Mouse (Mus musculus) cerebellum, postnatal 36 days (tissue): Measurements from ENCODE around the gene Hacd2.

Experiments used
- DNase-seq, 2 experiments: peaks; one replicate each; pipeline ENCODE4 v3.0.0; 2021 to 2022; ENCODE audit warnings: mixed read lengths in 2 of 2

Gene Hacd2

GRCm38 (mm10) chr16:35056306-35056705, 34.1 kb downstream of the Hacd2 start:
- DNase-seq = peak in 1 of 2 experiments; percentile 26

- DNase-seq = no peak
Measured at GRCm38 (mm10) chr16:35056786-35057185, 34.6 kb downstream of the Hacd2 start.

DNA sequence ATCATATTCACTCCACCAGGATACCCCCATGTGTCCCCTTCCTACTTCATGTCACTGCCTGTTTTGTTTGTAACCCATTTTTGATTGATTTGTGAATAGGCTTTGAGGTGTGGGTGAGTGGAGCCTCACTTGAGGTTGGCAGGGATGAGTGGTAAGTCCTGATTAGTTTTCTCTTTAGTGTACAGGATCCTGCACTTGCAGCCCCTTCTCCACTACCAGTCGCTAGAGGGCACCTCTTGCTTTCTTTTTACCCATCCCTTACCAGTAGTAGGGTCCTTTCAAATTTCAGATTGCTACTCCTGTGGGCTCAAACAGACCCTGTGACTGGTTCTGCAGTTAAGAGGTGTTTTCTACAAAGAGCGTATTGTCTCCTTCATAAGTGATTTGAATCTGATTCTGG, 38.8 kb downstream of the Hacd2 start:
- no peak for DNase-seq

DNA sequence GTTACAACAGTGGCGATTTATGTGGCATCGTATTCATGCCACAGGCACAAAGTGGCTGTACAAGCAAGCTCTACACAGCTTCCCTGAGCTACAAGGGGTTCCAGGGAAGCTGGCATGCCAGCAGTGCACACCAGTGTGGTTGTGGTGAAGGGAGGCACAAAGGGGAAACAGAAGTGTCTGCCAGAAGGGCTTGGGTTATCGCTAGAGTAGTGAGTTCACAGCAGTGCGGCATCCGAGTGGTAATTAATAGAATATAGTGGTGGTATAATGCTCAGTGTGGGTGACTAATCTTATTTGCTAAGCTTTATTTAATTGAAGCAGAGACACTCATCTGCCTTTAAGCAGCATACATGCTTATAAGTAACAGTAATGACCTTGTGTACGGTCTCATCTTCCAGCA, 43.5 kb downstream of the Hacd2 start:
- no peak for DNase-seq

GRCm38 (mm10) chr16:35067095-35067494, 44.9 kb downstream of the Hacd2 start:
- no peak for DNase-seq

DNA sequence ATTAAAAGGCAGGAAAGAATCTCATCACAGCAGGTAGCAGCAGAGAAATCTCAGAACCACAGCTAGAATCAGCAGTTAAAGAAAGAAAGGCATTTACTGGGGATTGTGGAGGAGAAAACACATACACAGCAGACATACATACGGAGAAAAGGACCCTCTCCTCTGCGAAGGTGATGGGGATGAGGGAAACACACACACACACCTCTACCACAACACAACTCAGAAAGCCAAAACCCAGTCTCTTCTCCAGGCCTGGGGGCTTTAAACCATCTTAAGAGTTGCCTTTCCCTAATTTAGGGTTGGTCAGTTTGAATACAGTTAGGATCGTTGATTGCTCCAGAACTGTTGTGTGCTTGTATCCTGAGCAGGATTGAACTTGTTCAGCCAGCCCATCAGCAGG, 45.4 kb downstream of the Hacd2 start:
- DNase-seq = no peak

DNA sequence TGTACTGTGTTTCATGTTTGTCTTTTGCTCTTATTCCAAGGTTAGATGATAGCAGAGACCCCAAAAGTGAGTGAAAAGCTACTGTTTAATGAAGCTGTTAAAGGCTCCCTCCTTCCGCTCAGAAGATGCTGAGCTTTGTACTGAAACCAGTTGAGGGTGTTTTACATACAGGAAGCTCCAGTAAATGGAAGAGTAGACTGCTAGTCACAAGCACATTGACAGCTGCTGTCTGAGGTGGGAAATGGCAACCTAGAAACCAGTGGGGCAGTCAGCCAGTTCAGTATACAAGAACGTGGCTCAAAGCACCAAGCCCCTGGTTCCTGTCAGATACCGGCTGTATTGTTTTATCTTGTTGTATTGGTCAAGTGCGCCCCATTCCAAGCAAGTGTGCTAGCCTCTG, 46.7 kb downstream of the Hacd2 start:
- no peak for DNase-seq

DNA sequence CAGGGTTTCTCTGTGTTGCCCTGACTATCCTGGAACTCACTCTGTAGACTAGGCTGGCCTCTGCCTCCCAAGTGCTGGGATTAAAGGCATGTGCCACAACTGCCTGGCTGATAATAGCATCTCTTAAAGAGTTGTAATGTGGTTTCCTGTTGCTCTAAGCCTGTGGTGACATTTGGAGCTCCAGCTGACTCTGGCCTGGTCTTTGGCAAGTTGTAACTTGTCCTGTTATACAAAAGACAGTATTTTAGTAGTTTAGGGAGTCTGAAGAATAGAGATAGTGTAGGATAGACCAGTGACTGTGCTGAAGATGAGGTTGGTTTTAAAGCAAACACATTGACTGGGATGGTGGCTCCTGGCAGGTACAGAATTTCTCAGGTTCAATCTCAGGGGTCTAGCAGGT, 52.2 kb downstream of the Hacd2 start:
- no peak for DNase-seq

DNA sequence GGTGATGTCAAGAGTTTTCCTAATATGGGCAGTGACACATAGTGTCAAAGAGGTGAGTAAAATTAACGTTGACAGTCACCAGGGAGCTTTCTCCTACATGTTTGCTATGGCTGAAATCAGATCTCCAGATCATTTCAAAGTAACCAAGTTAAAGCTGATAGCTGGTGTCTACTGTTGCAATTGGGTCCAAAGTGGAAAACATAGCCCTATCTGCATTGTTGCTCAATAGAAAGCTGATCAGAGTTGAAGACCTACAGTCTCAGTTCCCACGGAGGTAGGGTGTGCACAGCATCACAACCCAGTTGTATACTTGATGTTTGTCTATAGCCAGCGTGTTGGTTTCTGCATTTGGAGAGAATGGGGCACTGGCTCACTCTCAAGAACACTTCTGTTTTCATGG, 53.4 kb downstream of the Hacd2 start:
- no peak for DNase-seq

GRCm38 (mm10) chr16:35093500-35093899, 71.3 kb downstream of the Hacd2 start:
- no peak for DNase-seq

DNA sequence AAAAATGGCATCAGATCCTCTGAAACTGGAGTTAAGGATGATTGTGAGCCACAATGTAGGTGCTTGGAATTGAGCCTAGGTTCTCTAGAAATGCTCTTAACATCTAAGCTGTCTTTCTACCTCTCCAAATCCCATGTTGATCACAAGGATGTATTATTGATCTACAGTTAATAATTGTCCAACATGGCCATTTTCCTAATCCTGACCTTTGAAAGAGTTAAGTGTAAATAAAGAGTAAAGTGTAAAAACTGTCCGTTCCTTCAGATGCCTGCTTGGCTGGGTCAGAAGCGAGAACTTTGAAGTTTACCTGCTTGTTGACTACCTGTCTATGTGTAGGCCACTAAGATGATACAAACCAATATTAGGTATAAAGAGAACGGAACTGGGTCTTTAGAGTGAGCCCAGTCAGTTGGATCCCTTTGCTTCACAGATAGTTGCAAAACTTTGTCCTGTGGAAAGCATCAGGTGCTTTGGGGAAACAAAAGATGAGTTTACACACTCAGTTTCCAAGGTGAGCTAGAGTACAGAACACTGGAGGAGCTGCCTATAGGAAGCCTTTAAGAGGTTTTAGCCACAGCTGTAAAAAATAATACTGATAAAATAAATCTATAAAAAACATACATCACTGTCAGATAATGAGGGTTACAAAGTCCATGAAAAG, 75.8 kb downstream of the Hacd2 start:
- DNase-seq = no peak

- DNase-seq = no peak
Measured at GRCm38 (mm10) chr16:35101751-35102420, 79.7 kb downstream of the Hacd2 start.

DNA sequence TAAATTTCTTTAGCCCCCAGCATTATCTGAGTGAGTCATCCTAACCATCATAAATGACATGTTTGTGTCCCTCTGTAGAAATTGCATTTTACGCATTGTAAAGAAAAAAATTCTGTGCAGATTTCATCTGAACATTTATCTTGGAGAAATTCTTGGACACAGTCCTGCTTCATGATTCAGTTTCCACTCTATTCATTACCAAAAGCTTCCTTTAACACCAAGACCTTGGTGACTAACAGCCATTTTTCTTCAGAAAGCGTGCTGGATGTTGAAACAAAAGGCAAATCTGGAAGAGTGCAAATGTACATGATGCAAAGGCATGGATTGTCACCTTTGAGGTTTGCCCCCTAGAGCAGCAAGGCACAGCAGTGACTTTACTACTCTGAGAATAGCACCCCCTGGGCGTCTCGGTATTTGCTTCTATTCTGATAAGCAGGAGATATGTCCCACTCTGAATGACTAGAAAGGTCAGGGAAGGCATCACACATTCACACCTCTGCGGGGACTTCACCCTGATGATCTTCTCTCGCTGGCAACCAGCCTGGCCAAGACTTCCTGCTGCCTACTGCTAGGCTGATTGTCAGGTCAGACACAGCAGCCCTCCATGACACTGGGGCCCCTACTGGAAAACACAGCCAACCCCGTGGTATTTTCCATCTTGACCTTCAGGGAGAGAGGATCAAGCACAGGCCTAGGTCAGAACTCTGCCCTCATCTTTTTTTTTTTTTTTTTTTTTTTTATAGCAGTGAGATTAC, 80.8 kb downstream of the Hacd2 start:
- DNase-seq = peak in 1 of 2 experiments; percentile 15

DNA sequence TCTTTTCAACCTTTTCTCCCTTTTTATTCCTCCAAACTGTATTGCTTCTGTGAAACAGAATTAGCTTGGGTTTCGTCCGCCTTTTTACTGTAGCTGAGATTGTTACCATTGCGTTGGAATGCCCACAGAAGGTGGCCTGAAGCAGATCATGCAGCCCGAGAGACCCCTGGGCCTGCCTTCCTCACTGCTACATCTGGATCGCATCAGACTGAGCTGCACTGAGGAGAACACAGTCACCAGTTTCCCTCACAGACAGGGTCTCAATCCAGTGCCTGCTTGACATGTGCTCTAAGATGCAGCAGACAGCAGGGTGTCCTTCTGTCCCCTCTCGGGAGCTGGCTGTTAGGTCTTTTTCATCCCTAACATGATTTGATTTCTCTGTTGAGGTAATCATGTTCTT, 85.8 kb downstream of the Hacd2 start:
- no peak for DNase-seq

DNA sequence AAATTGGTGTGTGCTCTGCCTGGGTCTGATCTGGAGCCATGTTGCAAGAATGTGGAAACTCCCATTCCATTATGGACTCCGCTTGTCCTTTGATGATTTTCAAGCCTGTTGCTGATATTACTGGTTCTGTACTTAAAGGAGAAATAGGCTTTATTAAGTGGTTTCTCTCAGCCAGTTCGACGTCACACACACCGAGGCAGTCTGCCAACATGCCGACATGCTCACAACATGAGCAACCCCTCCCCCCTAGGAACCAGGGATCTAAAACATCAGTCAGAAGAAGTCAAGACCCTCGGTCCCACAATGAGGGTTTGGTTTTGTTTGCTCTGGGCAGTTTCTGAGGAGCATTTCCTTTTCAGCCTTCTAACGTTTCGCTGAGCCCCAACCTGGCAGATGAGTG, 86.9 kb downstream of the Hacd2 start:
- no peak for DNase-seq

- no peak for DNase-seq
Measured at GRCm38 (mm10) chr16:35109656-35110291, 87.5 kb downstream of the Hacd2 start.

GRCm38 (mm10) chr16:35110410-35111142, 88.3 kb downstream of the Hacd2 start:
- peak; percentile 84 to 87 for DNase-seq

- peak; percentile 29 to 34 for DNase-seq
Measured at GRCm38 (mm10) chr16:35111143-35111620, 89.0 kb downstream of the Hacd2 start.

- DNase-seq = no peak
Measured at GRCm38 (mm10) chr16:35113496-35113895, 91.3 kb downstream of the Hacd2 start.

GRCm38 (mm10) chr16:35116328-35116956, 94.2 kb downstream of the Hacd2 start:
- no peak for DNase-seq

DNA sequence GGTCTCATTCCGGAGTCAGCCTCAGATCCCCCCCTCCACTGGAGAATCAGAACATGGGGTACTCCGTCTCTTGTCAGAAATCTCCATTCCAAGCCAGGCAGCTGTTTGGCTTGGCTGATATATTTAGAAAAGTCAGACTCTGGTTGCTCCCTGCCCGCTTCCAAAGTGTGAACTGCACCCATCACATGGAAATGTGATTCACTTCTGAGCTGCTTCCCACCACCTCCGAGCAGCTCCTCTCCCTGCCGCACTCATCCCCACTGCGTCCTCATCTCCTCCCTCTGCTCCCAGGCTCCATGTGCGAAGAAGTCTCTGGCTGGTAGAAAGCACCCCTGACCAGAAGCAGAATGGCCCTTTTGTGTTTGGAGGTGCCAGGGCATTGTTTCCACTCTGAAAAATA, 95.2 kb downstream of the Hacd2 start:
- DNase-seq = no peak

DNA sequence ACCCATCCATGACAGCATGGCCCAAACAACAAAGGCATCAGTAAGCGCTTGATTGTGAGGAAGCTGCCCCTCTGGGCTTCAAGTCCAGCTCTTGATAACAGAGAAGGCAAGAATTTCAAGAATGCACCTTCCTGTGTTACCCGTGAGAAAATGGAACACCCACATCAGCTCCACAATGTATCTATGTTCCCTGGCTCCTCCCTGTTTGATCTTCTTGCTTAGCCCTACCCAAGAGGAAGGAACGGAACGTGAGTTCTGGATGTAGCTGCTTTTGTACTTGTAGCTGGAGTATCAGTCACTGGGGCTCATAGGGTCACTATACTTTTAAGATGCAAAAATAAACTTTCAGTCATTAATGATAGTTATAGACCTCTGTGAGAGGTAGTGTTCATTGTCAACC, 98.4 kb downstream of the Hacd2 start:
- DNase-seq = no peak
